Comparison of ENCODE assay signal across 18 mouse cellular contexts in genomic region chr4:59721811-59722210, GRCm38 (mm10).
A peak's percentile ranks its signal among the peaks of the same experiment; 100 is the strongest.
DNase-seq lines count a peak whose midpoint lies in the region; TF ChIP-seq lines count a peak whose summit lies in the region.
"Had no signal": no experiment of that assay in that cellular context is flagged by ENCODE, and none has a peak within 500 bp of the region (broad histone marks: within the 10 kb centered on the region; RNA-seq: fewer than 3 reads in every experiment).

No protein-coding gene starts in this region.

- TF ChIP-seq EP300 in CH12.LX (IDR thresholded peaks at IDR 0.05; ENCODE audit: low read length), result no peak

- no peak overlapping the region for H3K4me3 ChIP-seq in CH12.LX (replicated peaks in 1 of 3; ENCODE audit: low read depth in 2 of 3, low read length in 2 of 3, poor library complexity in 1 of 3)
- no peak overlapping the region for H3K4me3 ChIP-seq in midbrain, embryonic 10.5 days
- H3K4me3 ChIP-seq: embryonic facial prominence, embryonic 10.5 days; embryonic facial prominence, embryonic 12.5 days; forebrain, embryonic 13.5 days; forebrain, embryonic 15.5 days had no signal

- peaks cover 0 to 18% of the 10 kb centered on the region in 2 experiments; a peak in 3 of 4 replicates for H3K4me1 ChIP-seq in CH12.LX (ENCODE audit: control insufficient read depth in 1 of 2, insufficient read depth in 2 of 2)
- peaks cover 21% of the 10 kb centered on the region for H3K4me1 ChIP-seq in midbrain, embryonic 10.5 days
- H3K4me1 ChIP-seq: forebrain, embryonic 15.5 days had no signal

- no peak for TF ChIP-seq CTCF in CH12.LX (conservative IDR thresholded peaks at IDR 0.05 in 1 of 2, IDR thresholded peaks at IDR 0.05 in 1 of 2; ENCODE audit: low read depth in 2 of 2, low read length in 2 of 2)

- no peaks in the 10 kb centered on the region for H3K9me3 ChIP-seq in CH12.LX (replicated peaks; ENCODE audit: low read length)
- no peaks in the 10 kb centered on the region for H3K9me3 ChIP-seq in midbrain, embryonic 10.5 days (replicated peaks)
- H3K9me3 ChIP-seq: embryonic facial prominence, embryonic 10.5 days; embryonic facial prominence, embryonic 12.5 days; forebrain, embryonic 13.5 days; forebrain, embryonic 15.5 days had no signal

- DNase-seq in spleen, postnatal 36 days (ENCODE audit: low spot score in 2 of 2), result peak; percentile 53 to 56
- no peak for DNase-seq in spleen, adult 12 weeks (ENCODE audit: low spot score)
- DNase-seq in CH12.LX (ENCODE audit: extremely low read depth), result peak; percentile 19
- no peak for DNase-seq in heart, postnatal 36 days
- no peak for DNase-seq in midbrain, embryonic 10.5 days (ENCODE audit: low spot score)
- DNase-seq: adrenal gland, adult 2 months; adrenal gland, postnatal 10 days; adrenal gland, postnatal 25 days; cerebellum, adult 11 months; cerebellum, adult 2 months; cerebellum, adult 9-10 months; cerebellum, postnatal 10 days; cerebellum, postnatal 25 days; forebrain, postnatal 0 days had no signal

- in situ Hi-C loops in CH12.LX (cut with MboI; ENCODE audit: low pct_ligation_motif_present, low pct_unique_long_range_greater_than_20kb, low sequenced_read_pairs), result no loop called here

- no peak overlapping the region for H3K9ac ChIP-seq in CH12.LX (ENCODE audit: insufficient read depth, low read depth)
- H3K9ac ChIP-seq: embryonic facial prominence, embryonic 12.5 days; forebrain, embryonic 13.5 days; forebrain, embryonic 15.5 days; forebrain, postnatal 0 days had no signal

- no peaks in the 10 kb centered on the region for H3K27me3 ChIP-seq in CH12.LX (replicated peaks)
- no peaks in the 10 kb centered on the region for H3K27me3 ChIP-seq in midbrain, embryonic 10.5 days (ENCODE audit: low read depth, poor library complexity, severe bottlenecking)
- H3K27me3 ChIP-seq: embryonic facial prominence, embryonic 12.5 days; forebrain, embryonic 13.5 days; forebrain, embryonic 15.5 days had no signal

- no peak overlapping the region for H3K27ac ChIP-seq in CH12.LX (ENCODE audit: insufficient read depth, low read depth)
- H3K27ac ChIP-seq in midbrain, embryonic 10.5 days (replicated peaks), result no peak overlapping the region
- H3K27ac ChIP-seq: embryonic facial prominence, embryonic 10.5 days; embryonic facial prominence, embryonic 12.5 days; forebrain, embryonic 13.5 days; forebrain, embryonic 15.5 days had no signal

- 86% methylated on average over 3 of the region's 3 CpGs for WGBS in midbrain, embryonic 10.5 days

- TF ChIP-seq RAD21 in CH12.LX (IDR thresholded peaks at IDR 0.05; ENCODE audit: low read depth, low read length), result no peak

- dilution Hi-C loops in CH12.LX (cut with MboI; ENCODE audit: extremely low pct_ligation_motif_present, extremely low pct_unique_long_range_greater_than_20kb, low sequenced_read_pairs), result no loop called here

- TF ChIP-seq POLR2A in CH12.LX (IDR thresholded peaks at IDR 0.05; ENCODE audit: low read depth, low read length), result no peak

- peaks cover 0 to 7% of the 10 kb centered on the region in 2 experiments for H3K36me3 ChIP-seq in CH12.LX (replicated peaks in 1 of 2; ENCODE audit: control insufficient read depth in 1 of 2, insufficient read depth in 1 of 2, low read length in 1 of 2)
- H3K36me3 ChIP-seq in midbrain, embryonic 10.5 days, result peaks cover 18% of the 10 kb centered on the region
- H3K36me3 ChIP-seq: forebrain, embryonic 15.5 days had no signal

- no peak overlapping the region for H3K4me2 ChIP-seq in CH12.LX (ENCODE audit: insufficient read depth, low read depth, poor library complexity, severe bottlenecking)
- H3K4me2 ChIP-seq: embryonic facial prominence, embryonic 12.5 days; forebrain, embryonic 13.5 days; forebrain, embryonic 15.5 days had no signal

- intact Hi-C loops in heart, postnatal 36 days (cut with DNase I), result no loop called here

- H3K79me2 ChIP-seq in CH12.LX (replicated peaks; ENCODE audit: control insufficient read depth, extremely low read depth, insufficient read depth, poor library complexity, severe bottlenecking), result no peaks in the 10 kb centered on the region; the same call in 1 of the 2 replicates

TF ChIP-seq in CH12.LX, 34 proteins besides CTCF, POLR2A, EP300 and RAD21:
- no peak for TF ChIP-seq ZNF384 (IDR thresholded peaks at IDR 0.05; ENCODE audit: low read depth, low read length)
- TF ChIP-seq JUN (IDR thresholded peaks at IDR 0.05; ENCODE audit: insufficient read depth, low read depth, low read length), result no peak
- no peak for TF ChIP-seq KAT2A (IDR thresholded peaks at IDR 0.05; ENCODE audit: insufficient replicate concordance, low read length)
- TF ChIP-seq ZKSCAN1 (IDR thresholded peaks at IDR 0.05; ENCODE audit: borderline replicate concordance, low read depth, low read length), result no peak
- no peak for TF ChIP-seq SMC3 (IDR thresholded peaks at IDR 0.05; ENCODE audit: low read depth, low read length)
- TF ChIP-seq PAX5 (IDR thresholded peaks at IDR 0.05; ENCODE audit: low read length), result no peak

Comparison
In these comparisons a context has a peak if more than half of its experiments do, and no peak if none do; other contexts are left out.
1. DNase-seq: peak in spleen, postnatal 36 days (2 of 2) and CH12.LX (single experiment); none in spleen, adult 12 weeks (single experiment), heart, postnatal 36 days (0 of 2) and midbrain, embryonic 10.5 days (single experiment).